Mouse (Mus musculus) layer of hippocampus, postnatal 36 days (tissue): ENCODE measurements around the gene Mfsd4a. TPM values are rescaled to one million over a fixed set of nuclear protein-coding genes. Genes with fewer than 3 reads are reported as not detected.
A peak's percentile ranks its signal among the peaks of the same experiment; 100 is the strongest.

Source experiments
- DNase-seq, 2 experiments: peaks; one replicate each; pipeline ENCODE4 v3.0.0; 2022
- total RNA-seq, 2 experiments: library from RNA; stranded (reverse); gene quantifications; 2 replicates each; pipeline ENCODE4 v1.2.3; 2021

The Mfsd4a gene
- total RNA-seq, 2 experiments from 2014 or later = 58.3 to 62.8 TPM

- DNase-seq = no peak
Measured at GRCm38 (mm10) chr1:131987432-131987831, 80.4 kb downstream of the Mfsd4a start.

GRCm38 (mm10) chr1:131983806-131984205 lies 84.1 kb downstream of the Mfsd4a start:
- no peak for DNase-seq

DNA sequence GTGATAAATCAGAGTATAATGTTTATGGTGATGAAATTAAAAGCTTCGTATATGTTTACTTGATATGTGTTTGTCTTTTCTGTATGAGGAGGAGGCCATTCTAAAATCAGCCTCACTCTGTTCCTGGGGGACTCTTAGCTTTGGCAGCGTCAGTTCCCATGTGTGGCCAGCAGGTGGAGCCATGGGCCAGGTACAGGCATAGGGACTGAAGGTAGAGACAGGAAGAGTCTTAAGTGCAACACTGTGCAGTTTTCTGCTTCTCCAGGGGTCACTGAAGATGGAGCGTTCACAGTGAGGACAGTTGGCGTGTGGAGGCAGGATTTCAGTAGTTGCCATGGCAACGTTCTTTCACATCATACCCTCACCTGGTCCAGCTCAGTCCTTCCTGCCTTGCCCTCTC lies 85.0 kb downstream of the Mfsd4a start:
- peak; percentile 61 to 71 for DNase-seq

DNA sequence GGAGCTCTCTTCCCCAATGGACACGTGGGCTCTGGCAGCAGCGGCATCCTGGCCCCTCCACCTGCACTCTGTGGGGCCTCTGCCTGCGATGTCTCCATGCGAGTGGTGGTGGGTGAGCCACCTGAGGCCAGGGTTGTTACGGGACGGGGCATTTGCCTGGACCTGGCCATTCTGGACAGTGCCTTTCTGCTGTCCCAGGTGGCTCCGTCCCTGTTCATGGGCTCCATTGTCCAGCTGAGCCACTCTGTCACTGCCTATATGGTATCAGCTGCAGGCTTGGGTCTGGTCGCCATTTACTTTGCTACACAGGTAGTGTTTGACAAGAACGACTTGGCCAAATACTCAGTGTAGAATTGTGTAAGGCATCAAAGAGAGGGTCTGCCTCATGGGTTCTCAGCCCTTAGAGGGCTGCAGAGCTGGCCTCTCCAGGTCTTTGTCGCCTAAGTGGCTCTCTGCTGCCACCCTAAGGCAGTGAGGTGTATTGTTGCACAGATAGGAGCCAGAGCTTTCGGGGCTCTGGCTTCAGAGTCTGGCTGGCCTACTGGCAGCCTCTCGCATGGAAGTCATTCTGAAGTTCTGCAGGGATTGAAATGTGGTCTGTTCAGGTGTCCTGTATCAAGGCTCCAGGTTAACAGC lies 86.4 kb downstream of the Mfsd4a start:
- DNase-seq = peak; percentile 58 to 62

GRCm38 (mm10) chr1:131980471-131980870 lies 87.4 kb downstream of the Mfsd4a start:
- no peak for DNase-seq

GRCm38 (mm10) chr1:131976886-131977285 lies 91.0 kb downstream of the Mfsd4a start:
- no peak for DNase-seq

- DNase-seq = no peak
Measured at GRCm38 (mm10) chr1:131973991-131974390, 93.9 kb downstream of the Mfsd4a start.

Other genes with a start within 250 kb of the Mfsd4a start
- gene Slc41a1, start 240.6 kb downstream of the Mfsd4a start, total RNA-seq = 10 to 100 TPM; 55.5 to 64.4 TPM
- 10 to 100 TPM in 1 of 2 experiments, 1 to 10 TPM in 1; 9.9 to 10.7 TPM for gene Rab29, start 200.8 kb downstream of the Mfsd4a start, total RNA-seq
- gene Nucks1, start 157.5 kb downstream of the Mfsd4a start, total RNA-seq = 100 to 1,000 TPM; 150 to 156 TPM
- 1 to 10 TPM in 1 of 2 experiments, under 1 TPM in 1; 0.77 to 1.4 TPM for gene Slc45a3, start 105.1 kb downstream of the Mfsd4a start, total RNA-seq
- gene Elk4, start 60.5 kb downstream of the Mfsd4a start, total RNA-seq = 10 to 100 TPM; 50.5 to 61.7 TPM
- 10 to 100 TPM; 23.2 to 27.2 TPM for gene Cdk18, start 71.6 kb upstream of the Mfsd4a start, total RNA-seq
- under 1 TPM in 1 of 2 experiments, not detected in 1; 0.58 TPM for gene Lemd1, start 123.4 kb upstream of the Mfsd4a start, total RNA-seq
- under 1 TPM; 0.46 to 0.50 TPM for gene AC124108.1, start 123.4 kb upstream of the Mfsd4a start, total RNA-seq
- gene Gm10188, start 161.7 kb upstream of the Mfsd4a start, total RNA-seq = not detected
- gene Klhdc8a, start 230.6 kb upstream of the Mfsd4a start, total RNA-seq = 1 to 10 TPM; 3.0 to 3.3 TPM
- 1 to 10 TPM in 1 of 2 experiments, under 1 TPM in 1; 0.63 to 1.1 TPM for gene Nuak2, start 248.1 kb upstream of the Mfsd4a start, total RNA-seq